Mouse (Mus musculus): ENCODE data around the gene Pdhb. TPM values are rescaled to one million over a fixed set of nuclear protein-coding genes. Genes with fewer than 3 reads are reported as not detected.

The Pdhb gene
- 166 and 173 TPM in 2 replicates for polyA plus RNA-seq (2014; fragmentation: Nextera tagmentation; extraction: Ambion mirVana)

DNA sequence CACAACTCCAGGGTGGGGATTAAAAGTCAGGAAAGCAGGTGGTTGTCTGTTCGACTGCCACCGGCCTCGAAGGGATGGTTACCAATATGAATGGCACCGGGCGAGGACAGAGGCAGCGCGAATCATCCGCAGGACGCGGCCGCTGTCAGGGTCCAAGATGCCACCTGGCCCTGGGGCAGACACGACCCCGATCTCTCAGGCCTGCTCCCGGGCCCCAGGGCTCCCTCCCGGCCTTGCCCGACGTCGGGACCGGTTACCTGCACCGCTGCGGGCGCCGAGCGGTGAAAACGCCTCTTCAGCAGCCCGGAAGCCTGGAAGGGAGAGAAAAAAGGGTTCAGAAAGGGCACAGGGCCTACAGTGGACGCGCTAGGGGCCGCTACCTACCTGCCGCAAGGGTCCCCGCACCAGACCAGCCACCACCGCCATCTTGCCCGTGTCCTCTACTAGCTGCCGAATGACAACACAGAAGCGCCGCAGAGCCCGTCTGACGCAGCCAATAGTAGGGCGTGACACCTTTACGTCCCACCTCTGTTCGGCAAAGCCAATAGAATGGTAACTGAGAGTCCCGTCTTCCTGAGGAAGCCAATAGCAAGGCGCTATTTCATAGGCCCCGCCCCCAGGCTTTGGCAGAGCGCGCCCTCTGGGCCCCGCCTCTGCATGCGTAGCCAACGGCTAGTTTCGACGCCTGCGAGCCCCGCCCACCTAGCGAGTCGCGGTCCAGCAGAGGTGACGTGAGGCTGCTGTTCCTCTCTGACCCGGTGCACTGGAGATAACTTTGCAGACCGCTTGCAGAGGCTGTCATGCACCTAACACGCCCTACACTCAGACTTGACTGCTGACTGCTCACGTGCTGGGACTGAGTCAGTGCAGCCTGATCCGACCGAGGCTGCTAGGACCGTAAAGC lies at the start of gene Pdhb:
Gene Pdhb (minus strand): TSS at position 519 of the 904 bp plus-strand sequence.
- ATAC-seq (ENCODE audit: insufficient read depth): peak; percentile 100

DNA sequence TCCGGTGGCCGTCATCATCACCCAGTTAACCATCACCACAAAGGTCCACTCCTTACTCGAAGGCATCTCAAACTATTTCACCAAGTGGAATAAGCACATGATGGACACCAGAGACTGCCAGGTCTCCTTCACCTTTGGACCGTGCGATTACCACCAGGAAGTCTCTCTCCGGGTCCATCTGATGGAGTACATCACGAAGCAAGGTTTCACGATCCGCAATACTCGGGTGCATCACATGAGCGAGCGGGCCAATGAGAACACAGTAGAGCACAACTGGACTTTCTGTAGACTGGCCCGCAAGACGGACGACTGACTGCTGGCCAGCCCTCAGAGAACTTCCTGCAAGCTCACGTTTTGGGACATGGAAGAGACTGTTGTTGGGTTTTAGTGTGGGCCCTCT lies 49.7 kb upstream of the Pdhb start:
- 93% methylated on average over 16 of the region's 16 CpGs for WGBS
- no peaks in the 10 kb centered on the region for H3K9me3 ChIP-seq (ENCODE audit: low read depth, low read length)
- ATAC-seq (ENCODE audit: insufficient read depth) (no peak), DNase-seq (no peak)
- H3K36me3 ChIP-seq (ENCODE audit: insufficient read depth): peaks cover 10% of the 10 kb centered on the region; the same call in 1 of the 2 replicates
- H3K4me1 ChIP-seq (ENCODE audit: insufficient read depth): no peaks in the 10 kb centered on the region
- H3K27ac ChIP-seq (ENCODE audit: low read depth): no peak overlapping the region
- no peak for TF ChIP-seq CTCF (IDR thresholded peaks at IDR 0.05; ENCODE audit: low read depth)
- no peak overlapping the region for H3K4me2 ChIP-seq
- no peak overlapping the region for H3K9ac ChIP-seq
- H3K27me3 ChIP-seq (ENCODE audit: insufficient read depth, low read length): no peaks in the 10 kb centered on the region
- no peak overlapping the region for H3K4me3 ChIP-seq (ENCODE audit: low read depth, low read length)

More for the DNA sequence above, at the start of gene Pdhb:
- Histone ChIP-seq H3K9ac (peak within 1 kb of the TSS; percentile 83), H3K36me3 (ENCODE audit: insufficient read depth) (peaks cover 34% of the 10 kb centered on the region), H3K4me3 (ENCODE audit: low read depth, low read length) (peak within 1 kb of the TSS; percentile 87), H3K4me1 (ENCODE audit: insufficient read depth) (peaks cover 6% of the 10 kb centered on the region; the same call in 1 of the 2 replicates), H3K27me3 (ENCODE audit: insufficient read depth, low read length) (no peaks in the 10 kb centered on the region), H3K4me2 (peak within 1 kb of the TSS; percentile 79), H3K27ac (ENCODE audit: low read depth) (peak within 1 kb of the TSS; percentile 86), H3K9me3 (ENCODE audit: low read depth, low read length) (no peaks in the 10 kb centered on the region)
- no peak; the same call in 1 of the 2 replicates for TF ChIP-seq CTCF (IDR thresholded peaks at IDR 0.05; ENCODE audit: low read depth)
- DNase-seq: peak; percentile 100
- WGBS: under 1% methylated on average over 64 of the region's 64 CpGs

- 78% methylated on average over 2 of the region's 2 CpGs for WGBS
Observed at GRCm38 (mm10) chr14:8220912-8221311, 48.1 kb upstream of the Pdhb start.

GRCm38 (mm10) chr14:8220306-8220705 lies 47.5 kb upstream of the Pdhb start:
- 66% methylated on average over 7 of the region's 7 CpGs for WGBS
- no peaks in the 10 kb centered on the region for H3K4me1 ChIP-seq (ENCODE audit: insufficient read depth)
- ATAC-seq (ENCODE audit: insufficient read depth) (no peak), DNase-seq (no peak)
- H3K27me3 ChIP-seq (ENCODE audit: insufficient read depth, low read length): no peaks in the 10 kb centered on the region
- no peak overlapping the region for H3K4me3 ChIP-seq (ENCODE audit: low read depth, low read length)
- H3K4me2 ChIP-seq: no peak overlapping the region
- TF ChIP-seq CTCF (IDR thresholded peaks at IDR 0.05; ENCODE audit: low read depth): peak; percentile 49
- H3K9me3 ChIP-seq (ENCODE audit: low read depth, low read length): no peaks in the 10 kb centered on the region
- H3K27ac ChIP-seq (ENCODE audit: low read depth): no peak overlapping the region
- H3K9ac ChIP-seq: no peak overlapping the region
- H3K36me3 ChIP-seq (ENCODE audit: insufficient read depth): peaks cover 10% of the 10 kb centered on the region; the same call in 1 of the 2 replicates

More at GRCm38 (mm10) chr14:8220912-8221311, 48.1 kb upstream of the Pdhb start:
- ATAC-seq (ENCODE audit: insufficient read depth) (no peak), DNase-seq (no peak)
- Histone ChIP-seq H3K4me3 (ENCODE audit: low read depth, low read length) (no peak overlapping the region), H3K9me3 (ENCODE audit: low read depth, low read length) (no peaks in the 10 kb centered on the region), H3K27ac (ENCODE audit: low read depth) (no peak overlapping the region), H3K36me3 (ENCODE audit: insufficient read depth) (peaks cover 10% of the 10 kb centered on the region; the same call in 1 of the 2 replicates), H3K9ac (no peak overlapping the region), H3K4me1 (ENCODE audit: insufficient read depth) (no peaks in the 10 kb centered on the region), H3K27me3 (ENCODE audit: insufficient read depth, low read length) (no peaks in the 10 kb centered on the region), H3K4me2 (no peak overlapping the region)
- TF ChIP-seq CTCF (IDR thresholded peaks at IDR 0.05; ENCODE audit: low read depth): no peak

DNA sequence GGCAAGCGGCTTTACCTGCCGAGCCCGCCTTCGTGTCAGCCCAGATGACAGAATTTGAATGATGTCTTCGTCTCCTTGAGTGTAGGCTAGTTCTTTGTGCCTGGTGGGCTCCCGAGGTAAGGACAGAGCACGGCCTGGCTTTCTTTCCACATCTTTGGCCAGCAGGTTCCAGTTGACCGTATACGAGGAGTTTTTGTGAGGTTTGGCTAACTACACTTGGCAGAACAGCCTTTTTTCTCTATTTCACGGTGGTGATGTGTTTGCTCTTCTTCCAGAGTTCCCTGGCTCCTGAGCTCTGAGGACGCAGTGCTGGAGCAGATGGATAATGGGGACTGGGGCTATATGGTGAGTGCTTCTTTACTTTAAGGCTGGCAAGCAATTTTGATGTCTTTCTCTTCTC lies 47.1 kb upstream of the Pdhb start:
- no peaks in the 10 kb centered on the region for H3K9me3 ChIP-seq (ENCODE audit: low read depth, low read length)
- no peak overlapping the region for H3K9ac ChIP-seq
- no peak for TF ChIP-seq CTCF (IDR thresholded peaks at IDR 0.05; ENCODE audit: low read depth)
- ATAC-seq (ENCODE audit: insufficient read depth) (no peak), DNase-seq (no peak)
- no peak overlapping the region for H3K4me2 ChIP-seq
- peaks cover 10% of the 10 kb centered on the region; the same call in 1 of the 2 replicates for H3K36me3 ChIP-seq (ENCODE audit: insufficient read depth)
- no peaks in the 10 kb centered on the region for H3K4me1 ChIP-seq (ENCODE audit: insufficient read depth)
- no peaks in the 10 kb centered on the region for H3K27me3 ChIP-seq (ENCODE audit: insufficient read depth, low read length)
- no peak overlapping the region for H3K27ac ChIP-seq (ENCODE audit: low read depth)
- WGBS: 68% methylated on average over 11 of the region's 11 CpGs
- H3K4me3 ChIP-seq (ENCODE audit: low read depth, low read length): no peak overlapping the region

GRCm38 (mm10) chr14:8218730-8219380 lies 46.0 kb upstream of the Pdhb start:
- no peak overlapping the region for H3K9ac ChIP-seq
- 35% methylated on average over 10 of the region's 10 CpGs for WGBS
- ATAC-seq (ENCODE audit: insufficient read depth): no peak
- no peak overlapping the region for H3K4me2 ChIP-seq
- no peak overlapping the region for H3K4me3 ChIP-seq (ENCODE audit: low read depth, low read length)
- no peak for TF ChIP-seq CTCF (IDR thresholded peaks at IDR 0.05; ENCODE audit: low read depth)
- peak; percentile 15 for DNase-seq
- no peaks in the 10 kb centered on the region for H3K27me3 ChIP-seq (ENCODE audit: insufficient read depth, low read length)
- H3K4me1 ChIP-seq (ENCODE audit: insufficient read depth): no peaks in the 10 kb centered on the region
- H3K27ac ChIP-seq (ENCODE audit: low read depth): no peak overlapping the region
- peaks cover 8% of the 10 kb centered on the region; the same call in 1 of the 2 replicates for H3K36me3 ChIP-seq (ENCODE audit: insufficient read depth)
- no peaks in the 10 kb centered on the region for H3K9me3 ChIP-seq (ENCODE audit: low read depth, low read length)

DNA sequence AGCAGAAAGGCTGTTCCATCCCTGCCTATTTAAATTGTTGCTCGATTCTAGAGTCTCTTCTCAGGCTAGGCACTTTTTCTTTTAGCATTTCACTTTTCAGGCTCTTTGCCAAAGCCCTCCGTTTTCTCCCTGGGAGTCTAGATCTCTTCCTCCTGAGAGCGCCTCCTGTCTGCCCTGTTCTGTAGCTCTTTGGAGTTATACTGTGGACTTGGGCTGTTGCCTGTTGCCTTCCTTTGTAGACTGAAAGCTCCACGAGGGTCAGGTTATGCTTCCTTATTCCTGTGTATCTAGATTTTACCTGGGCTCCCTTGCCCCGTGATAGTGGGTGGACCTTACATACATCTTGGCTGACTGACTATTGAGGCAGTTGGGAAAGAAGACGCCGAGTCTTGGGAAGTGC lies 45.4 kb upstream of the Pdhb start:
- Histone ChIP-seq H3K9ac (no peak overlapping the region), H3K27ac (ENCODE audit: low read depth) (no peak overlapping the region), H3K4me3 (ENCODE audit: low read depth, low read length) (no peak overlapping the region), H3K4me1 (ENCODE audit: insufficient read depth) (no peaks in the 10 kb centered on the region), H3K27me3 (ENCODE audit: insufficient read depth, low read length) (no peaks in the 10 kb centered on the region), H3K36me3 (ENCODE audit: insufficient read depth) (peaks cover 7% of the 10 kb centered on the region; the same call in 1 of the 2 replicates), H3K9me3 (ENCODE audit: low read depth, low read length) (no peaks in the 10 kb centered on the region), H3K4me2 (no peak overlapping the region)
- WGBS: 55% methylated on average over 7 of the region's 7 CpGs
- no peak for ATAC-seq (ENCODE audit: insufficient read depth)
- TF ChIP-seq CTCF (IDR thresholded peaks at IDR 0.05; ENCODE audit: low read depth): 0 out of 2 replicates have a peak, but pooled peaks have one; percentile 7
- no peak for DNase-seq

Data from lung, embryonic 14.5 days (tissue).